Mouse (Mus musculus) midbrain, embryonic 14.5 days (tissue): ENCODE measurements around the gene Rgmb. TPM values are rescaled to one million over a fixed set of nuclear protein-coding genes. Genes with fewer than 3 reads are reported as not detected.

Source experiments
- ATAC-seq: fragments of 200-750 bp; cut with Nextera tagmentation; 2 replicates; pipeline ENCODE4 v1.8.0; 2017; ENCODE audit warnings: moderate number of reproducible peaks, moderate library complexity; ENCODE audit not compliant: low FRiP score, low TSS enrichment
- DNase-seq: peaks from one replicate; pipeline ENCODE4 v3.0.0-alpha.2; 2015
- H3K27ac ChIP-seq: fragments of 300-500 bp; sonication (generic); replicated peaks from 2 replicates; pipeline ENCODE4 v1.5.1; 2014; ENCODE audit warnings: mild to moderate bottlenecking, low read depth, low read length, moderate library complexity
- H3K27me3 ChIP-seq: fragments of 300-500 bp; sonication (generic); 2 replicates; pipeline ENCODE4 v1.6.1; 2014; ENCODE audit warnings: low read length, control low read depth, mixed read lengths; ENCODE audit not compliant: control insufficient read depth, insufficient read depth
- H3K36me3 ChIP-seq: fragments of 300-500 bp; sonication (generic); 2 replicates; pipeline ENCODE4 v1.6.1; 2014; ENCODE audit warnings: low read length, control low read depth; ENCODE audit not compliant: control insufficient read depth, insufficient read depth
- H3K4me1 ChIP-seq: fragments of 300-500 bp; sonication (generic); 2 replicates; pipeline ENCODE4 v1.6.1; 2014; ENCODE audit warnings: mild to moderate bottlenecking, antibody characterized with exemption, low read length, control low read depth; ENCODE audit not compliant: control insufficient read depth, insufficient read depth
- H3K4me2 ChIP-seq: fragments of 300-500 bp; sonication (generic); 2 replicates; pipeline ENCODE4 v1.6.1; 2014; ENCODE audit warnings: mild to moderate bottlenecking, low read length, moderate library complexity
- H3K4me3 ChIP-seq: fragments of 300-500 bp; sonication (generic); replicated peaks from 2 replicates; pipeline ENCODE4 v1.5.1; 2014; ENCODE audit warnings: low read depth, low read length
- H3K9ac ChIP-seq: fragments of 300-500 bp; sonication (generic); replicated peaks from 2 replicates; pipeline ENCODE4 v1.6.1; 2014; ENCODE audit warnings: mild to moderate bottlenecking, low read length, moderate library complexity
- H3K9me3 ChIP-seq: fragments of 300-500 bp; sonication (generic); 2 replicates; pipeline ENCODE4 v1.6.1; 2016; ENCODE audit warnings: low read length, control low read depth, mixed read lengths; ENCODE audit not compliant: control insufficient read depth
- WGBS: fragments of 180-500 bp; shearing (Covaris S2); extraction: QIAGEN DNeasy Blood & Tissue Kit; methylation state at CpG from one replicate; pipeline ENCODE4 v1.1.7; 2014; 5-methylcytosine and 5-hydroxymethylcytosine counted together
- polyA plus RNA-seq: library from polyadenylated mRNA; unstranded; fragments of >200 nt; fragmentation: Nextera tagmentation; extraction: Ambion mirVana; gene quantifications from 2 replicates; pipeline ENCODE4 v1.2.1, GENCODE M21; 2014

Rgmb gene
- polyA plus RNA-seq, 1 experiment from 2014 or later, result 107 TPM

DNA sequence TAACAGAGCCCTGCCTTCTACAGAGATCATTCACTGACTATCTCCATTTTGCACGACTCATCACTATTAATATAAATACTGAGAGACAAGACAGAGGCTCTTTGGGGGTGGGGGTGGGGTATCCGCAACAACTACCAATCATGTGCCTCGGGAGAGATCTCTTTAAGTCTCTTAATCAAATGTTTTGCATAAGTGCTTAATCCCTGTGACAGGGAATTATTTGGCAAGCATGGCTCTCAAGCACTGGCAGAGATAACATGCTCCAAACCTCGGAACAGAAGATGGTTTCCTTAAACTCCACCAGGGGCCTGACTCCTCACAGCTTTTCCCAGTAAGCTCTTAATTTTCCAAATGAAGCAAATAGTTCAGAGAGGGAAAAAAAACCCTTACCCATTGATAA is 22.8 kb downstream of the Rgmb start:
- WGBS, result 22% methylated on average over 4 of the region's 4 CpGs
- ATAC-seq (0 out of 2 replicates have a peak, but pooled peaks have one; percentile 42), DNase-seq (peak; percentile 52)
- Histone ChIP-seq H3K4me1 (peaks cover 40% of the 10 kb centered on the region), H3K27ac (no peak overlapping the region), H3K27me3 (no peaks in the 10 kb centered on the region), H3K36me3 (peaks cover 26% of the 10 kb centered on the region), H3K9ac (no peak overlapping the region), H3K4me3 (no peak overlapping the region), H3K4me2 (no peak overlapping the region), H3K9me3 (no peaks in the 10 kb centered on the region)

DNA sequence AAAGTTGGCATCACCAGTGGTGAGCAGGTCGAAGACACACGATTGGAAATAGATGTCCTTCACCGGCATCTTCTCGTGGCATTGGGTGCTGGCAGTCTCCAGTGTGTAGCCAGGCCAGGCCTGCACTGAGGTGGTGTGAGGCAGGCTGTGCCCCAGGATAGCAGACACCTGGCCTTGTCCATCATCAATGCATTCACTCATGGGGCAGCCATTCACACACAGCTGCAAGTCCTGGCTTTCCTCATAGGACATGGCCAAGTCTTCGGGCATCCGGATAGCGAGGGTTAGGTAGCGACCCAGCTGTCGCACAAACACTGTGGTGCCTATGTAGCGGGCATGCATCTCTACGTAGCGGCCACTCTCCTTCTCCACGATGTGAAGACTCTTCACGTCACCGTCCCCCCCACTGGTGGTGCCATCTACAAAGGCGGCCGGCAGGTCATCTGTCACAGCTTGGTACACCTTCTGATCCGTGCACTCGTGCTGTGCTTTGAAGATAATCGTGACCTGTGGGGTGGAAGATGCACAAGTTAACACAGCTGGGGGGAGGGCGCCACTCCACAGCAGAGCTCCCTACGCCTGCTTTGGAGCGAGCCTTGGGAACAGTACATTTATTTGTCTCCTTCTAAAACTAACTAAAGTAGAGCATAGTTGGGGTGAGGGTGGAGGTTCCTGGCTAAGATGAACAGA is 23.4 kb downstream of the Rgmb start:
- Histone ChIP-seq H3K9me3 (no peaks in the 10 kb centered on the region), H3K27me3 (no peaks in the 10 kb centered on the region), H3K4me1 (peaks cover 38% of the 10 kb centered on the region), H3K4me3 (no peak overlapping the region), H3K4me2 (no peak overlapping the region), H3K27ac (no peak overlapping the region), H3K36me3 (peaks cover 22% of the 10 kb centered on the region), H3K9ac (no peak overlapping the region)
- DNase-seq, result no peak
- peak; percentile 17; the same call in 1 of the 2 replicates for ATAC-seq
- 83% methylated on average over 23 of the region's 23 CpGs for WGBS

DNA sequence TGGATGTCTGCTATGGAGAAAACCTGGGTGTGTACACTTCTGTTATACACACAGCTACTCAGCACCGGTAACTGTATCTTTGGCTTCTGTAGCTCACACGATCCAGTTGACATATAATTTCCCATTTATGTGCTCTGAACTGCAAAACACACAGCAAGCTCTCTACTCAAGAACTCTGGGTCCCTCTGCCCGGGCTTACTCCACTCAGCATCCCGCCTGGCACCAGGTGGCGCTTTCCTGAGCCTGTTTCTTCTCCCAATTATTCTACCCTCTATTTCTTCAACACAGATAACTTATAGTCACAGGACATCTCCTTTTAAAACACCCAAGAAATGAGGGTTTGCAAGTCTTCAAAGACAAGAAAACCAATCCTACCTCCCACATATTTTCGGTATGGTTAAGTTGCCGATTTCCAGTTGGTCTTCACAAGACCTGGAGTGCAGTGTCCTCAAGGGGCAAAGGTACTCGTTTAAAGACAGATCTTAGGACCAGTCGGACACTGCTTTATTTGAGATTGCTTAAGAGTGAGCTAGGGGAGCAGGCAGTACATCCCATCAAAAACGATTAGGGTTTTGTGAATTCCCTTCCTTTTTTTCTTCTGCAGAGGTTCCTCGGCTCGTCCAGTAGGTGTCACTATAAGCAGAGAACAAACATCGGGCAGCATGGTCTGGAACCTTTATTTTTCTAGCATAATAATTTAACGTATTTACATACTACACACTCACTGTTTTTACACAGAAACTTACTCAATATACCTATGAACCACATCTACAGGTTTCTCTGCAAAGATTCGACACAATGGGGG is 26.6 kb downstream of the Rgmb start:
- 54% methylated on average over 15 of the region's 15 CpGs for WGBS
- peak; percentile 27; the same call in 1 of the 2 replicates for ATAC-seq
- Histone ChIP-seq H3K9ac (no peak overlapping the region), H3K9me3 (no peaks in the 10 kb centered on the region), H3K4me2 (no peak overlapping the region), H3K27ac (no peak overlapping the region), H3K27me3 (no peaks in the 10 kb centered on the region), H3K4me3 (no peak overlapping the region), H3K36me3 (peaks cover 17% of the 10 kb centered on the region), H3K4me1 (peaks cover 16% of the 10 kb centered on the region)
- DNase-seq, result peak; percentile 72

DNA sequence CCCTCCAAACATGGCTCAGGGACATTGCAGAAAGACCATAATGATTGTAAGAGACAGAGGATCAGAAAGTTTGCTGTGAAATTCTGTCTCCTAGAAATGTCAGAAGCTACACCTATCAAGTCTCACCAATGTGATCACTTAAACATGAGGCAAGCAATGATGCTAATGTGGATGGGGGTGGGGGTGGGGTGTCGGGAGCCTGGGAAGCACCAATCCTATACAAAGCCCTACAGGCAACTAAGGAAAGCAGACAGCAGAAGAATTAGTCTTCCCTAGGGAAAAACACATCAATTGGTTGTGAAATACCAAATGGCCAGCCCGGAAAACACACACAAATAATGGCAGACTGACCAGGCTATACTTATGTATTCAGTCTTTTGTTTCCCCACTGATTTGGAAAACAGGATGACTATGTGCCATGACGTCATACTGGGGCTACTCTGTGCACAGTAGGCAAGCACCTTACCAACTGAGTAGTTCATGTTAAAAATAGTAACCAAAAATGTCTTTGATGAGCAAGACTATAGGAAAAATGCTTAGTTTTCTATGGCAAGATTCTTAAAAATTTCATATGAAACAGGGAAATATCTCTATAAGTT is 31.5 kb downstream of the Rgmb start:
- Histone ChIP-seq H3K27ac (no peak overlapping the region), H3K36me3 (no peaks in the 10 kb centered on the region), H3K4me2 (no peak overlapping the region), H3K9me3 (no peaks in the 10 kb centered on the region), H3K27me3 (no peaks in the 10 kb centered on the region), H3K4me3 (no peak overlapping the region), H3K9ac (no peak overlapping the region), H3K4me1 (no peaks in the 10 kb centered on the region)
- WGBS, result 43% methylated on average over 3 of the region's 3 CpGs
- DNase-seq (no peak), ATAC-seq (no peak)

DNA sequence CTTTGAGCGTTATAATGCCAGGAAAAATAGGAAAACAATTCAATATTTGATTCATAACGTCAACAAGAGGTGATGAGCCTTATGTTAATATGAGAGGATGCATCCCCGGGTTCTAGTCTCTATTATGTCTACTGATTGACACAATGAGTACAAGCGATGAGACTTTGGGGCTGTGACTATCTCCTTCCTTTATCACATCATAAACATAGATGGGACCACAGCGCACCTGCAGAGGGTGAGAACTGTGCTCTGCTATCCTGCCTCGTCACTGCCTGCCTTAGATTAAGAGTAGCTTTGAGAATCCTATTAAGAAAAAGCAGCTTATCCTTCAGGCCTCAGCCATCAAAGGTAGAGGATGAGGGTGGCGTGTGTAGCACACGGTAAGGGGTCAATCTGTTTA is 40.1 kb downstream of the Rgmb start:
- WGBS, result 79% methylated on average over 8 of the region's 8 CpGs
- no peak for DNase-seq
- no peaks in the 10 kb centered on the region for H3K9me3 ChIP-seq

DNA sequence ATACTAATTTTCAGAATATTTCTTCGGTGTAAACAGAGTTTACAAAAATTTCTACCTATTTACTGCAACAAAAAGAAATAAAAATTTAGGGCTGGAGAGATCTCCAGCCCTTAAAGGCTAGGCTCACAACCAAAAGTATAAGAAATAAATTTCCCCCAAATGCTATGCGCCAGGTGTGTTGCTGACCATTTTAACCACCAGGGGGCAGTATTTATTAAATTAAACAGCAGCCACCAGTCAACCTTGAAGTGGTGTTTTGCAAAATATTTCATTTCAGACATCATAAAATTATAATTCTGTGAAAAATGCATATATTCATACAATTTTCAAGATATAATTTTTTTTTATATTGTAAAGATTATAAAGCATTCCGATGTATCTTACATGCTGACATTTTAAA is 43.8 kb downstream of the Rgmb start:
- no peaks in the 10 kb centered on the region for H3K36me3 ChIP-seq
- no peaks in the 10 kb centered on the region for H3K27me3 ChIP-seq
- DNase-seq (peak; percentile 85), ATAC-seq (no peak)
- H3K4me3 ChIP-seq, result no peak overlapping the region
- no peak overlapping the region for H3K27ac ChIP-seq
- no peaks in the 10 kb centered on the region for H3K9me3 ChIP-seq
- H3K4me2 ChIP-seq, result no peak overlapping the region
- no peaks in the 10 kb centered on the region for H3K4me1 ChIP-seq
- H3K9ac ChIP-seq, result no peak overlapping the region
- WGBS, result 37% methylated on average over 3 of the region's 3 CpGs

More for the DNA sequence above, 40.1 kb downstream of the Rgmb start:
- no peak overlapping the region for H3K4me3 ChIP-seq
- no peaks in the 10 kb centered on the region for H3K4me1 ChIP-seq
- no peak overlapping the region for H3K4me2 ChIP-seq
- no peak overlapping the region for H3K9ac ChIP-seq
- H3K27me3 ChIP-seq, result no peaks in the 10 kb centered on the region
- H3K36me3 ChIP-seq, result no peaks in the 10 kb centered on the region
- no peak for ATAC-seq
- H3K27ac ChIP-seq, result no peak overlapping the region

DNA sequence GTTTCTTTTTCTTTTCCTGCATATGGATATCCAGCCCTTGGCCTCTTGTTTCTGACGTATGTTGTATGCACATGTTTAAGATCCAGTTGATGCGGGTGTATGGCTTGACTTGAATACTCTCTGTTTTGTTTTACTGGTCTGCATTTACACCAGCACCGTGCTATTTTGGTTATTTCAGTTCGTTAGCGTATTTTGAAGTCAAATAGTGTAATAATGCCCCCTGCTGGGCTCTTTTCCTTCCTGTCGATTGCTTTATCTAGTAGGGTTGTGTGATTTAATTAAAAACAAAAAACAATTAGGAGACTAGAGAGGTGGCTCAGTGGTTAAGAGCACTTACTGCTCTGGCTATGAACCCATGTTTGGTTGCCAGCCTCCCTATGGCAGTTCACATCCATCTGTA is 52.9 kb downstream of the Rgmb start:
- WGBS, result 87% methylated on average over 6 of the region's 6 CpGs
- Histone ChIP-seq H3K4me3 (no peak overlapping the region), H3K9me3 (no peaks in the 10 kb centered on the region), H3K27me3 (no peaks in the 10 kb centered on the region), H3K4me1 (no peaks in the 10 kb centered on the region), H3K4me2 (no peak overlapping the region), H3K27ac (no peak overlapping the region), H3K9ac (no peak overlapping the region), H3K36me3 (no peaks in the 10 kb centered on the region)
- no peak for DNase-seq
- ATAC-seq, result no peak

DNA sequence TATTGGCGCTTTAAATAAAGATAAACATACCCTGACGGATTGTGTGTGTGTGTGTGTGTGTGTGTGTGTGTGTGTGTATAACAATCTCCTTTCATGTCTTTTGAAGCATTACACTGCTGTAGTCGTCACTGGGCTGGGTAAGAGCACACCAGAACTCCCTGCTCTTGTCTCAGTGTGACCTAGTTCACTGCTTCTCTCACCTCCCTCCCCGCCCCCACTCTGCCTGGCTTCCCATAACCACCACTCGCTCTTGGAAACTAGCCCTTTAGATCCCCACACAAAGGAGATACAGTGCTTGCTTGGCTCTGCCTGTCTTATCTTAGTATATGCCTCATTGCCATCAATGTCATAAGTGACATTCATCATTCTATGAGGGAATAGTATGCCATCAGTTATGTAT is 54.5 kb downstream of the Rgmb start:
- 81% methylated on average over 5 of the region's 5 CpGs for WGBS

More for the DNA sequence above, 54.5 kb downstream of the Rgmb start:
- ATAC-seq, result no peak
- no peak overlapping the region for H3K9ac ChIP-seq
- DNase-seq, result no peak
- H3K4me2 ChIP-seq, result no peak overlapping the region
- H3K4me1 ChIP-seq, result no peaks in the 10 kb centered on the region
- no peak overlapping the region for H3K27ac ChIP-seq
- no peak overlapping the region for H3K4me3 ChIP-seq
- H3K9me3 ChIP-seq, result no peaks in the 10 kb centered on the region
- H3K27me3 ChIP-seq, result no peaks in the 10 kb centered on the region
- H3K36me3 ChIP-seq, result peaks cover 3% of the 10 kb centered on the region
